Mouse (Mus musculus) heart, adult 2 months (tissue): ENCODE data around the gene 2410137M14Rik.

Experiments
- CTCF ChIP-seq: fragments of 200-600 bp; IDR thresholded peaks from 2 replicates; pipeline ENCODE4 v1.8.1; 2022; ENCODE audit warnings: antibody characterized with exemption, mild to moderate bottlenecking, moderate library complexity
- EP300 ChIP-seq: fragments of 200-500 bp; IDR thresholded peaks from 2 replicates; pipeline ENCODE4 v1.6.1; 2011; ENCODE audit warnings: low read depth, low read length, control low read depth; ENCODE audit not compliant: insufficient read depth
- POLR2A ChIP-seq: fragments of 200-500 bp; IDR thresholded peaks from 2 replicates; pipeline ENCODE4 v1.6.1; 2011; ENCODE audit warnings: mild to moderate bottlenecking, low read depth, low read length, control low read depth; ENCODE audit not compliant: insufficient read depth

- TF ChIP-seq POLR2A (no peak), CTCF (no peak), EP300 (no peak)
Observed at GRCm38 (mm10) chr17:37002364-37003330, 21.6 kb upstream of the 2410137M14Rik start.
